Mouse (Mus musculus) effector memory CD4-positive, alpha-beta T cell, adult 5 months (primary cell): ENCODE data around the gene Tmem200c. TPM values are rescaled to one million over a fixed set of nuclear protein-coding genes. Genes with fewer than 3 reads are reported as not detected.

Source experiments
- polyA plus RNA-seq: library from polyadenylated mRNA; unstranded; fragments of 100-300 nt; shearing (Covaris generic); gene quantifications from one replicate; pipeline ENCODE4 v1.2.1, GENCODE M21; 2017

Gene Tmem200c
- polyA plus RNA-seq = not detected

GRCm38 (mm10) chr17:68826323-68826722 is at the start of gene Tmem200c:
TSS of gene Tmem200c (plus strand) at chr17:68826623.

Other genes with a start within 250 kb of the Tmem200c start
- gene Epb41l3, start 249.1 kb downstream of the Tmem200c start, polyA plus RNA-seq = 1.0 TPM